Mouse (Mus musculus): ENCODE measurements at regions not wholly inside any gene's neighbourhood (a gene's known extent, or its start where the extent isn't known, plus 50 kb on each side); places are given as distances from the start of the nearest gene placed in this dataset.
A peak's percentile ranks its signal among the peaks of the same experiment; 100 is the strongest.

DNA sequence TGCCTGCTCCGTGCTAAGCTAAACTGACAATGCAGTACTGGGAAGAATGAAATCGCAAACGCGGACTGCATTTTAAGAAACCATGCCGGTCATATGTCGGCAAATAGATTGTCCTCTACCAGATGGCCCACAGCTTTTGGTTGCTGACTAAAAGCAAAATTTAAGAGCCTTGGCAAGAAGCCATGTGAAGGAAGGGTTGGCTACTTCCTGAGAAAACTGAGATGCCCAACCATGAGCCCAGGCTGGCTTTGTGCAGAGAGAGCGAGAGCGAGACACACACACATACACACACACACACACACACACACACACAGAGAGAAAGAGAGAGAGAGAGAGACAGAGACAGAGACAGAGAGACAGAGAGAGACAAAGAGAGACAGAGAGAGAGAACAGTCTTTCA is 111.1 kb upstream of the Gdf10 start:
- TF ChIP-seq CTCF (IDR thresholded peaks at IDR 0.05; ENCODE audit: low read depth) = no peak
- Histone ChIP-seq H3K9ac (no peak overlapping the region), H3K27ac (ENCODE audit: low read depth) (no peak overlapping the region), H3K4me3 (ENCODE audit: low read depth, low read length) (no peak overlapping the region), H3K36me3 (ENCODE audit: insufficient read depth) (no peaks in the 10 kb centered on the region), H3K9me3 (ENCODE audit: low read depth, low read length) (no peaks in the 10 kb centered on the region), H3K4me2 (peak overlapping the region; percentile 20; the same call in 1 of the 2 replicates), H3K4me1 (ENCODE audit: insufficient read depth) (peaks cover 30% of the 10 kb centered on the region), H3K27me3 (ENCODE audit: insufficient read depth, low read length) (no peaks in the 10 kb centered on the region)
- 51% methylated on average over 8 of the region's 8 CpGs for WGBS
- DNase-seq (peak; percentile 77), ATAC-seq (ENCODE audit: insufficient read depth) (no peak)

GRCm38 (mm10) chr14:33812772-33813171 is 110.6 kb upstream of the Gdf10 start:
- H3K4me1 ChIP-seq (ENCODE audit: insufficient read depth) = peaks cover 30% of the 10 kb centered on the region
- no peak overlapping the region for H3K4me3 ChIP-seq (ENCODE audit: low read depth, low read length)
- no peak for TF ChIP-seq CTCF (IDR thresholded peaks at IDR 0.05; ENCODE audit: low read depth)
- no peak overlapping the region for H3K4me2 ChIP-seq
- WGBS = 51% methylated on average over 4 of the region's 4 CpGs
- ATAC-seq (ENCODE audit: insufficient read depth) (no peak), DNase-seq (peak; percentile 65)
- no peaks in the 10 kb centered on the region for H3K36me3 ChIP-seq (ENCODE audit: insufficient read depth)
- no peak overlapping the region for H3K27ac ChIP-seq (ENCODE audit: low read depth)
- no peaks in the 10 kb centered on the region for H3K27me3 ChIP-seq (ENCODE audit: insufficient read depth, low read length)
- no peaks in the 10 kb centered on the region for H3K9me3 ChIP-seq (ENCODE audit: low read depth, low read length)
- H3K9ac ChIP-seq = no peak overlapping the region

DNA sequence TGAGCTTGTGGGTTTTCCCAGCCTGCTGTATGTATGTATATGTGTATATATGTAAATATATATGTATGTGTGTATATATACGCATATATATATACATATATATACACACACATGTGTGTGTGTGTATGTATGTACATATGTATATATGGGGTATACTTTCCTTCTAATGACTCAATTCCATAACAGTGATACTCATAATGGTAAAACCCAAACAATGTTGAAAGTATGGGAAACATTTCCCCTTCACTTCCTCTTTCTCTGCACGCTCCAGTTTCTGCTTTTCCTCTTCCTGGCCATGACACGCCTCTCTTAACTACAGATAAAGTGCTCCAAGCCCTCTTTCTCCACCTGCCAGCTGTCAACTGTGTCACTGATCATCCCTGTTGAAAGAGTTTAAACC is 110.1 kb upstream of the Gdf10 start:
- Histone ChIP-seq H3K9ac (no peak overlapping the region), H3K4me1 (ENCODE audit: insufficient read depth) (peaks cover 26% of the 10 kb centered on the region), H3K36me3 (ENCODE audit: insufficient read depth) (no peaks in the 10 kb centered on the region), H3K9me3 (ENCODE audit: low read depth, low read length) (no peaks in the 10 kb centered on the region), H3K4me2 (no peak overlapping the region), H3K4me3 (ENCODE audit: low read depth, low read length) (no peak overlapping the region), H3K27me3 (ENCODE audit: insufficient read depth, low read length) (no peaks in the 10 kb centered on the region), H3K27ac (ENCODE audit: low read depth) (no peak overlapping the region)
- DNase-seq (no peak), ATAC-seq (ENCODE audit: insufficient read depth) (no peak)
- TF ChIP-seq CTCF (IDR thresholded peaks at IDR 0.05; ENCODE audit: low read depth) = no peak
- WGBS = 48% methylated on average over 3 of the region's 3 CpGs

DNA sequence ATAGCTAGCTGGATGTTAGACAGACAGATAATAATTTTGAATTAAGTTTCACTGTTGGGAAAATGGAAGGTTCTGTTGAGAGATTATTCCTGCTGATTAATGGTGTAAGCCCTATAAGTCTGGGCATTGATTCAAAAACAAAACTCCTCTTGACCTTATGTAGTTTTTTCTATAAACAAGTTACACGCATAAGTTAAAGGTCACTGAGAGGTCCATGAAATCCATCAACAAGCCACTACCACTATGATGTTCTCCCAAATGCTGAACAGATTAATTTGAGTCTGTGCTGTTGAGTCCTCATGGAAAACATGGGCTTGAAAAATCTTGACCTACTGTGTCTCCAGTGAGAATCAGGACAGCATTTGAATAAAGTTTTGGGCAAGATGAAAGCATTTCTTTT is 109.3 kb upstream of the Gdf10 start:
- H3K36me3 ChIP-seq (ENCODE audit: insufficient read depth) = no peaks in the 10 kb centered on the region
- peak; percentile 57; the same call in 1 of the 2 replicates for ATAC-seq (ENCODE audit: insufficient read depth)
- no peak overlapping the region for H3K9ac ChIP-seq
- DNase-seq = peak; percentile 86
- WGBS = 34% methylated on average over 1 of the region's 1 CpGs
- H3K4me1 ChIP-seq (ENCODE audit: insufficient read depth) = peaks cover 17% of the 10 kb centered on the region
- no peaks in the 10 kb centered on the region for H3K27me3 ChIP-seq (ENCODE audit: insufficient read depth, low read length)
- TF ChIP-seq CTCF (IDR thresholded peaks at IDR 0.05; ENCODE audit: low read depth) = no peak
- H3K9me3 ChIP-seq (ENCODE audit: low read depth, low read length) = no peaks in the 10 kb centered on the region
- H3K4me2 ChIP-seq = no peak overlapping the region
- no peak overlapping the region for H3K4me3 ChIP-seq (ENCODE audit: low read depth, low read length)
- no peak overlapping the region for H3K27ac ChIP-seq (ENCODE audit: low read depth)

GRCm38 (mm10) chr14:33814599-33814998 is 108.8 kb upstream of the Gdf10 start:
- Histone ChIP-seq H3K4me3 (ENCODE audit: low read depth, low read length) (no peak overlapping the region), H3K9ac (no peak overlapping the region), H3K4me1 (ENCODE audit: insufficient read depth) (peaks cover 13% of the 10 kb centered on the region), H3K9me3 (ENCODE audit: low read depth, low read length) (no peaks in the 10 kb centered on the region), H3K27me3 (ENCODE audit: insufficient read depth, low read length) (no peaks in the 10 kb centered on the region), H3K4me2 (no peak overlapping the region), H3K36me3 (ENCODE audit: insufficient read depth) (no peaks in the 10 kb centered on the region), H3K27ac (ENCODE audit: low read depth) (no peak overlapping the region)
- no peak for DNase-seq
- ATAC-seq (ENCODE audit: insufficient read depth) = peak; percentile 22; the same call in 1 of the 2 replicates
- WGBS = 63% methylated on average over 2 of the region's 2 CpGs
- TF ChIP-seq CTCF (IDR thresholded peaks at IDR 0.05; ENCODE audit: low read depth) = no peak

DNA sequence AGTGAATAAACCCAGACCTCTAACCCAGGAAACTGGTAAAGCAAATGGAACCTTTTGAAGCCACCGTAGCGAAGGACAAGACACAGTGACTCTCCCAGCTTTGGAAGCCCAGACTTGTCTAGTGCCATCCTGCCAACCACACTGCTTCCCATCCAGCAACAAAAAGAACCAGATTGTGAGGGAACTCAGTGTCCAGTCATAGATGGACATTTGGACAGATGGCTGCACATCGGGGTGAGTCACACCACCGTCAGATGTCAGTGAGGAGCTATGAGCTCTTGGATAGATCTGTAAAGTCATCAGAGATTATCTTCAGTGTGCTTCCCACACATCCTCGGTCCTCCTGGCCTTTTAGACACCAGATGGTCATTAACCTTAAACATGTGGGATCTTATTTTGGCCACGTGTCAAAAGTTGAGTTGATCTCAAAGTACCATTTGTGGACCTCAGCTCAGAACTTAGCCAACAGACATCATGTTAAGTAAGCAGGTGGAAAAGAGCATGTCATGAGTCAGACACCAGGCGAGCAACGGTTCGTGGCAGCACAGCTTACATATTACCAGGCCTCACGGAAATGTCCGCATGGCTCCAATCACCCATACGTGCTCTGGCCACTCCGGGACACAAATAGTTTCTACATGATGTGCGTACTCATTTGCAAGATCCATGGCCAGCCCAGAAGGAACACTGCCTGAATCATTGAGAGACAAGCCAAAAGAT is 102.7 kb upstream of the Gdf10 start:
- no peak for TF ChIP-seq CTCF (IDR thresholded peaks at IDR 0.05; ENCODE audit: low read depth)
- H3K27me3 ChIP-seq (ENCODE audit: insufficient read depth, low read length) = no peaks in the 10 kb centered on the region
- H3K9ac ChIP-seq = no peak overlapping the region
- no peak for DNase-seq
- H3K4me2 ChIP-seq = no peak overlapping the region
- WGBS = 71% methylated on average over 14 of the region's 14 CpGs
- H3K36me3 ChIP-seq (ENCODE audit: insufficient read depth) = no peaks in the 10 kb centered on the region
- H3K9me3 ChIP-seq (ENCODE audit: low read depth, low read length) = no peaks in the 10 kb centered on the region
- no peak for ATAC-seq (ENCODE audit: insufficient read depth)
- H3K4me1 ChIP-seq (ENCODE audit: insufficient read depth) = peaks cover 8% of the 10 kb centered on the region
- H3K27ac ChIP-seq (ENCODE audit: low read depth) = no peak overlapping the region
- no peak overlapping the region for H3K4me3 ChIP-seq (ENCODE audit: low read depth, low read length)

- Histone ChIP-seq H3K27ac (ENCODE audit: low read depth) (no peak overlapping the region), H3K4me2 (no peak overlapping the region), H3K36me3 (ENCODE audit: insufficient read depth) (no peaks in the 10 kb centered on the region), H3K9me3 (ENCODE audit: low read depth, low read length) (no peaks in the 10 kb centered on the region), H3K4me3 (ENCODE audit: low read depth, low read length) (no peak overlapping the region), H3K4me1 (ENCODE audit: insufficient read depth) (peaks cover 12% of the 10 kb centered on the region), H3K27me3 (ENCODE audit: insufficient read depth, low read length) (no peaks in the 10 kb centered on the region), H3K9ac (no peak overlapping the region)
- WGBS = 63% methylated on average over 7 of the region's 7 CpGs
- DNase-seq = peak; percentile 50
- no peak for ATAC-seq (ENCODE audit: insufficient read depth)
- TF ChIP-seq CTCF (IDR thresholded peaks at IDR 0.05; ENCODE audit: low read depth) = no peak
These were observed 102.0 kb upstream of the Gdf10 start for GRCm38 (mm10) chr14:33821436-33821835.

All from lung, embryonic 14.5 days (tissue).